Mouse (Mus musculus) megakaryocyte, embryonic 14.5 days (primary cell): ENCODE results near the gene Hdac5.

Source experiments
- FLI1 ChIP-seq: IDR thresholded peaks from 2 replicates; pipeline ENCODE4 v1.6.1; 2012; ENCODE audit warnings: low read length, inconsistent platforms, mixed read lengths
- GATA1 ChIP-seq: IDR thresholded peaks from 3 replicates; pipeline ENCODE4 v1.6.1; 2012; ENCODE audit warnings: mixed read lengths, low read length, inconsistent platforms, borderline replicate concordance

- no peak for TF ChIP-seq GATA1
- TF ChIP-seq FLI1, result no peak
These were observed 15.4 kb downstream of the Hdac5 start for GRCm38 (mm10) chr11:102214430-102215156.
